In genomic region chr5:76844618-76845186, GRCm38 (mm10) we compare ENCODE assay signal across 20 mouse cellular contexts.
A peak's percentile ranks its signal among the peaks of the same experiment; 100 is the strongest.
DNase-seq lines count a peak whose midpoint lies in the region; ATAC-seq and TF ChIP-seq lines count a peak whose summit lies in the region.
"Had no signal": no experiment of that assay in that cellular context is flagged by ENCODE, and none has a peak within 500 bp of the region (broad histone marks: within the 10 kb centered on the region; RNA-seq: fewer than 3 reads in every experiment).

No protein-coding gene starts in this region.

- H3K27me3 ChIP-seq in forebrain, embryonic 12.5 days = no peaks in the 10 kb centered on the region
- H3K27me3 ChIP-seq in forebrain, embryonic 10.5 days (ENCODE audit: poor library complexity, severe bottlenecking) = no peaks in the 10 kb centered on the region
- no peaks in the 10 kb centered on the region for H3K27me3 ChIP-seq in hindbrain, postnatal 0 days (ENCODE audit: insufficient read depth, low read length)
- H3K27me3 ChIP-seq in neural tube, embryonic 15.5 days (replicated peaks) = no peaks in the 10 kb centered on the region
- H3K27me3 ChIP-seq: CH12.LX had no signal

- WGBS in forebrain, embryonic 12.5 days = 56% methylated on average over 14 of the region's 14 CpGs
- WGBS in forebrain, embryonic 10.5 days = 94% methylated on average over 14 of the region's 14 CpGs
- WGBS in hindbrain, postnatal 0 days = 39% methylated on average over 14 of the region's 14 CpGs
- WGBS in neural tube, embryonic 15.5 days = 40% methylated on average over 14 of the region's 14 CpGs

- DNase-seq in forebrain, embryonic 10.5 days (ENCODE audit: extremely low spot score, low spot score) = no peak
- peak; percentile 22 for DNase-seq in right cerebral cortex, adult 18-20 months
- no peak for DNase-seq in right cerebral cortex, postnatal 14 days
- DNase-seq in hindbrain, postnatal 0 days (ENCODE audit: low spot score) = peak; percentile 50
- DNase-seq in layer of hippocampus, postnatal 25 days (ENCODE audit: extremely low spot score in 1 of 2, low spot score in 1 of 2) = no peak
- DNase-seq in B cell, adult 2 months = no peak
- DNase-seq: cerebellum, adult 11 months; cerebellum, postnatal 25 days; gastrocnemius, postnatal 10 days; kidney, adult 8-10 months; kidney, postnatal 25 days; layer of hippocampus, adult 9-11 months; lung, adult 2 months; lung, postnatal 36 days; right cerebral cortex, postnatal 4 days; thymus, adult 18-20 months had no signal

- no peak overlapping the region for H3K4me3 ChIP-seq in forebrain, embryonic 12.5 days (replicated peaks)
- H3K4me3 ChIP-seq in forebrain, embryonic 10.5 days = no peak overlapping the region
- H3K4me3 ChIP-seq in hindbrain, postnatal 0 days (ENCODE audit: low read length) = no peak overlapping the region
- H3K4me3 ChIP-seq in neural tube, embryonic 15.5 days (replicated peaks) = no peak overlapping the region

- no peak overlapping the region for H3K4me2 ChIP-seq in forebrain, embryonic 12.5 days
- 0 out of 2 replicates have a peak overlapping the region, but pooled peaks have one; percentile 13 for H3K4me2 ChIP-seq in hindbrain, postnatal 0 days (ENCODE audit: low read depth, low read length)
- H3K4me2 ChIP-seq in neural tube, embryonic 15.5 days = 0 out of 2 replicates have a peak overlapping the region, but pooled peaks have one; percentile 5
- H3K4me2 ChIP-seq: liver, embryonic 11.5 days had no signal

- H3K27ac ChIP-seq in forebrain, embryonic 12.5 days = 0 out of 2 replicates have a peak overlapping the region, but pooled peaks have one; percentile 53
- H3K27ac ChIP-seq in forebrain, embryonic 10.5 days = no peak overlapping the region
- peak overlapping the region; percentile 48; the same call in 1 of the 2 replicates for H3K27ac ChIP-seq in hindbrain, postnatal 0 days
- H3K27ac ChIP-seq in neural tube, embryonic 15.5 days (replicated peaks) = peak overlapping the region; percentile 62

- peaks cover 30% of the 10 kb centered on the region for H3K36me3 ChIP-seq in forebrain, embryonic 12.5 days (replicated peaks)
- H3K36me3 ChIP-seq in forebrain, embryonic 10.5 days (replicated peaks) = peaks cover 48% of the 10 kb centered on the region
- H3K36me3 ChIP-seq in hindbrain, postnatal 0 days (ENCODE audit: insufficient read depth, low read length) = no peaks in the 10 kb centered on the region
- no peaks in the 10 kb centered on the region for H3K36me3 ChIP-seq in neural tube, embryonic 15.5 days

- no peak for TF ChIP-seq CTCF in hindbrain, postnatal 0 days (IDR thresholded peaks at IDR 0.05; ENCODE audit: low read depth)

- no peaks in the 10 kb centered on the region for H3K9me3 ChIP-seq in forebrain, embryonic 12.5 days
- no peaks in the 10 kb centered on the region for H3K9me3 ChIP-seq in forebrain, embryonic 10.5 days
- H3K9me3 ChIP-seq in hindbrain, postnatal 0 days (ENCODE audit: low read length) = no peaks in the 10 kb centered on the region
- H3K9me3 ChIP-seq in neural tube, embryonic 15.5 days (replicated peaks) = no peaks in the 10 kb centered on the region

- no peak; the same call in 1 of the 2 replicates for ATAC-seq in forebrain, embryonic 12.5 days (ENCODE audit: low FRiP score)
- peak; percentile 53; the same call in 1 of the 2 replicates for ATAC-seq in hindbrain, postnatal 0 days
- peak; percentile 43 for ATAC-seq in neural tube, embryonic 15.5 days (ENCODE audit: low FRiP score)

- peaks cover 19% of the 10 kb centered on the region for H3K4me1 ChIP-seq in forebrain, embryonic 12.5 days
- no peaks in the 10 kb centered on the region for H3K4me1 ChIP-seq in forebrain, embryonic 10.5 days
- peaks cover 8% of the 10 kb centered on the region; the same call in 1 of the 2 replicates for H3K4me1 ChIP-seq in hindbrain, postnatal 0 days (ENCODE audit: insufficient read depth, low read length)
- H3K4me1 ChIP-seq in neural tube, embryonic 15.5 days = peaks cover 20% of the 10 kb centered on the region

- H3K9ac ChIP-seq in forebrain, embryonic 12.5 days = no peak overlapping the region
- no peak overlapping the region for H3K9ac ChIP-seq in hindbrain, postnatal 0 days (replicated peaks; ENCODE audit: low read length)
- H3K9ac ChIP-seq in neural tube, embryonic 15.5 days (replicated peaks) = no peak overlapping the region

Comparison
In these comparisons a context has a peak if more than half of its experiments do, and no peak if none do; other contexts are left out.
1. DNase-seq: peak in right cerebral cortex, adult 18-20 months (single experiment) and hindbrain, postnatal 0 days (single experiment); none in forebrain, embryonic 10.5 days (single experiment), right cerebral cortex, postnatal 14 days (single experiment), layer of hippocampus, postnatal 25 days (0 of 2) and B cell, adult 2 months (0 of 2).